Mouse (Mus musculus) CH12.LX (cell line): ENCODE data around the gene Dock10. TPM values are rescaled to one million over a fixed set of nuclear protein-coding genes. Genes with fewer than 3 reads are reported as not detected.

Experiments
- DNase-seq: peaks from one replicate; pipeline ENCODE4 v3.0.0-alpha.2; 2013; ENCODE audit errors: extremely low read depth
- H3K27ac ChIP-seq: 2 replicates; pipeline ENCODE4 v1.5.1; 2012; ENCODE audit warnings: low read depth, mild to moderate bottlenecking, control low read depth, moderate library complexity; ENCODE audit not compliant: insufficient read depth
- H3K27me3 ChIP-seq: replicated peaks from 2 replicates; pipeline ENCODE3; 2012; ENCODE audit warnings: inconsistent platforms
- H3K36me3 ChIP-seq, 2 experiments: replicated peaks in 1 of 2; 2 replicates each; pipeline versions ENCODE3 to v1.6.1; 2012; ENCODE audit warnings: inconsistent platforms in 1 of 2, low read length in 1 of 2, mild to moderate bottlenecking in 1 of 2, mixed read lengths in 1 of 2, moderate library complexity in 1 of 2; ENCODE audit not compliant: control insufficient read depth in 1 of 2, insufficient read depth in 1 of 2
- H3K4me1 ChIP-seq, 2 experiments: 2 replicates each; pipeline ENCODE4 v1.6.1; 2012; ENCODE audit warnings: inconsistent platforms in 1 of 2, moderate library complexity in 1 of 2; ENCODE audit not compliant: insufficient read depth in 2 of 2, control insufficient read depth in 1 of 2
- H3K4me2 ChIP-seq: 2 replicates; pipeline ENCODE4 v1.6.1; 2012; ENCODE audit warnings: low read depth, mild to moderate bottlenecking, control low read depth; ENCODE audit not compliant: poor library complexity, insufficient read depth, severe bottlenecking
- H3K4me3 ChIP-seq, 3 experiments: fragments of 150-350 bp in 1 of 3; sonication (generic) in 1 of 3; replicated peaks in 1 of 3; 2 replicates each; pipeline versions ENCODE3 to v1.5.1; 2011 to 2012; ENCODE audit warnings: low read depth in 2 of 3, low read length in 2 of 3, mild to moderate bottlenecking in 2 of 3, moderate library complexity in 2 of 3, control low read depth in 1 of 3, improper control_type of control experiment in 1 of 3, inconsistent platforms in 1 of 3, mixed read lengths in 1 of 3; ENCODE audit not compliant: poor library complexity in 1 of 3
- H3K79me2 ChIP-seq: replicated peaks from 2 replicates; pipeline ENCODE4 v1.6.1; 2012; ENCODE audit warnings: mild to moderate bottlenecking, moderate library complexity; ENCODE audit not compliant: control insufficient read depth, poor library complexity, insufficient read depth, severe bottlenecking; ENCODE audit errors: extremely low read depth
- H3K9ac ChIP-seq: 2 replicates; pipeline ENCODE4 v1.6.1; 2012; ENCODE audit warnings: low read depth, mild to moderate bottlenecking, control low read depth, moderate library complexity; ENCODE audit not compliant: insufficient read depth
- H3K9me3 ChIP-seq: replicated peaks from 2 replicates; pipeline ENCODE3; 2012; ENCODE audit warnings: low read length, inconsistent platforms, mixed read lengths
- BHLHE40 ChIP-seq: IDR thresholded peaks from 2 replicates; pipeline ENCODE4 v1.6.1; 2011; ENCODE audit warnings: mild to moderate bottlenecking, low read depth, low read length, improper control_type of control experiment
- CHD1 ChIP-seq: IDR thresholded peaks from 2 replicates; pipeline ENCODE4 v1.6.1; 2012; ENCODE audit warnings: low read depth, low read length, improper control_type of control experiment, inconsistent platforms
- CHD2 ChIP-seq: IDR thresholded peaks from 2 replicates; pipeline ENCODE4 v1.6.1; 2011; ENCODE audit warnings: low read length, improper control_type of control experiment
- CTCF ChIP-seq, 2 experiments: IDR thresholded peaks in 1 of 2; conservative IDR thresholded peaks in 1 of 2; 2 replicates each; pipeline ENCODE4 v1.5.1; 2011 to 2012; ENCODE audit warnings: low read depth in 2 of 2, low read length in 2 of 2, improper control_type of control experiment in 1 of 2, inconsistent platforms in 1 of 2, mild to moderate bottlenecking in 1 of 2, moderate library complexity in 1 of 2
- E2F4 ChIP-seq: IDR thresholded peaks from 2 replicates; pipeline ENCODE4 v1.6.1; 2011; ENCODE audit warnings: low read depth, low read length, improper control_type of control experiment; ENCODE audit not compliant: insufficient replicate concordance
- ELF1 ChIP-seq: IDR thresholded peaks from 2 replicates; pipeline ENCODE4 v1.6.1; 2014; ENCODE audit warnings: low read depth, mild to moderate bottlenecking, inconsistent platforms, low read length, improper control_type of control experiment
- EP300 ChIP-seq: IDR thresholded peaks from 2 replicates; pipeline ENCODE4 v1.6.1; 2011; ENCODE audit warnings: low read length, improper control_type of control experiment
- ETS1 ChIP-seq: conservative IDR thresholded peaks from 2 replicates; pipeline ENCODE4 v1.6.1; 2012; ENCODE audit warnings: low read depth, mild to moderate bottlenecking, inconsistent platforms, low read length, improper control_type of control experiment, moderate library complexity
- GABPA ChIP-seq: IDR thresholded peaks from 2 replicates; pipeline ENCODE4 v1.6.1; 2012; ENCODE audit warnings: low read depth, low read length, improper control_type of control experiment, inconsistent platforms; ENCODE audit not compliant: insufficient replicate concordance
- HCFC1 ChIP-seq: IDR thresholded peaks from 2 replicates; pipeline ENCODE4 v1.6.1; 2012; ENCODE audit warnings: low read depth, mild to moderate bottlenecking, inconsistent platforms, low read length, improper control_type of control experiment
- IRF4 ChIP-seq: IDR thresholded peaks from 2 replicates; pipeline ENCODE4 v1.6.1; 2014; ENCODE audit warnings: low read depth, mild to moderate bottlenecking, inconsistent platforms, low read length, improper control_type of control experiment
- JUN ChIP-seq: IDR thresholded peaks from 2 replicates; pipeline ENCODE4 v1.6.1; 2011; ENCODE audit warnings: low read depth, mild to moderate bottlenecking, low read length, improper control_type of control experiment, moderate library complexity; ENCODE audit not compliant: insufficient read depth
- JUND ChIP-seq: conservative IDR thresholded peaks from 2 replicates; pipeline ENCODE4 v1.6.1; 2011; ENCODE audit warnings: low read depth, low read length, improper control_type of control experiment
- KAT2A ChIP-seq: IDR thresholded peaks from 2 replicates; pipeline ENCODE4 v1.6.1; 2012; ENCODE audit warnings: low read length, improper control_type of control experiment, inconsistent platforms; ENCODE audit not compliant: insufficient replicate concordance
- MAFK ChIP-seq: IDR thresholded peaks from 2 replicates; pipeline ENCODE4 v1.6.1; 2011; ENCODE audit warnings: low read length, improper control_type of control experiment; ENCODE audit not compliant: insufficient replicate concordance
- MEF2A ChIP-seq: IDR thresholded peaks from 2 replicates; pipeline ENCODE4 v1.6.1; 2014; ENCODE audit warnings: low read depth, mild to moderate bottlenecking, inconsistent platforms, low read length, improper control_type of control experiment, borderline replicate concordance
- MXI1 ChIP-seq: IDR thresholded peaks from 2 replicates; pipeline ENCODE4 v1.6.1; 2011; ENCODE audit warnings: mild to moderate bottlenecking, low read depth, low read length, improper control_type of control experiment
- NELFE ChIP-seq: IDR thresholded peaks from 2 replicates; pipeline ENCODE4 v1.6.1; 2011; ENCODE audit warnings: low read depth, low read length, improper control_type of control experiment
- NRF1 ChIP-seq: IDR thresholded peaks from 2 replicates; pipeline ENCODE4 v1.6.1; 2014; ENCODE audit warnings: low read depth, mild to moderate bottlenecking, inconsistent platforms, low read length, improper control_type of control experiment, moderate library complexity
- PAX5 ChIP-seq: IDR thresholded peaks from 2 replicates; pipeline ENCODE4 v1.6.1; 2012; ENCODE audit warnings: low read length, inconsistent platforms, mixed read lengths
- POLR2A ChIP-seq: IDR thresholded peaks from 2 replicates; pipeline ENCODE4 v1.6.1; 2011; ENCODE audit warnings: low read depth, mild to moderate bottlenecking, improper control_type of control experiment, low read length
- RCOR1 ChIP-seq: conservative IDR thresholded peaks from 2 replicates; pipeline ENCODE4 v1.6.1; 2012; ENCODE audit warnings: low read depth, mild to moderate bottlenecking, inconsistent platforms, low read length, improper control_type of control experiment
- SIN3A ChIP-seq: IDR thresholded peaks from 2 replicates; pipeline ENCODE4 v1.6.1; 2012; ENCODE audit warnings: low read length, improper control_type of control experiment, inconsistent platforms
- TBP ChIP-seq: conservative IDR thresholded peaks from 2 replicates; pipeline ENCODE4 v1.6.1; 2011; ENCODE audit warnings: low read depth, low read length, improper control_type of control experiment
- UBTF ChIP-seq: IDR thresholded peaks from 2 replicates; pipeline ENCODE4 v1.6.1; 2012; ENCODE audit warnings: low read depth, mild to moderate bottlenecking, inconsistent platforms, low read length, improper control_type of control experiment, moderate library complexity
- USF2 ChIP-seq: conservative IDR thresholded peaks from 2 replicates; pipeline ENCODE4 v1.6.1; 2011; ENCODE audit warnings: low read depth, low read length, improper control_type of control experiment
- ZC3H11A ChIP-seq: IDR thresholded peaks from 2 replicates; pipeline ENCODE4 v1.6.1; 2012; ENCODE audit warnings: low read depth, mild to moderate bottlenecking, inconsistent platforms, low read length, improper control_type of control experiment
- ZKSCAN1 ChIP-seq: IDR thresholded peaks from 2 replicates; pipeline ENCODE4 v1.6.1; 2012; ENCODE audit warnings: low read depth, inconsistent platforms, low read length, improper control_type of control experiment, borderline replicate concordance
- ZMIZ1 ChIP-seq: IDR thresholded peaks from 2 replicates; pipeline ENCODE4 v1.6.1; 2012; ENCODE audit warnings: low read depth, mild to moderate bottlenecking, inconsistent platforms, low read length, improper control_type of control experiment
- ZNF384 ChIP-seq: IDR thresholded peaks from 2 replicates; pipeline ENCODE4 v1.6.1; 2012; ENCODE audit warnings: low read depth, low read length, improper control_type of control experiment, inconsistent platforms
- dilution Hi-C: fragments of 300-500 bp; cut with MboI; formaldehyde crosslinking; loops from 2 replicates; pipeline ENCODE4 v1.14.3; 2020; ENCODE audit warnings: low sequenced_read_pairs; ENCODE audit not compliant: extremely low pct_unique_long_range_greater_than_20kb, extremely low pct_ligation_motif_present
- in situ Hi-C: fragments of 300-500 bp; cut with MboI; formaldehyde crosslinking; loops from 3 replicates; pipeline ENCODE4 v1.14.3; 2019; ENCODE audit warnings: low sequenced_read_pairs, low pct_ligation_motif_present, low pct_unique_long_range_greater_than_20kb, mixed read lengths
- polyA plus RNA-seq: library from polyadenylated mRNA; unstranded; fragments of >175 nt; gene quantifications from 2 replicates; pipeline ENCODE4 v1.2.1, GENCODE M21; 2012; ENCODE audit warnings: low read depth; ENCODE audit not compliant: insufficient read length
- total RNA-seq, 2 experiments: library from RNA; depleted of rRNA; stranded (reverse); fragments of 300-350 nt in 1 of 2; fragments of >200 nt in 1 of 2; gene quantifications; 2 replicates each; pipeline ENCODE4 v1.2.3; 2012 to 2014

Gene Dock10
- total and polyA plus RNA-seq, 3 experiments: 44.7 to 77.2 (median 62.2) TPM

DNA sequence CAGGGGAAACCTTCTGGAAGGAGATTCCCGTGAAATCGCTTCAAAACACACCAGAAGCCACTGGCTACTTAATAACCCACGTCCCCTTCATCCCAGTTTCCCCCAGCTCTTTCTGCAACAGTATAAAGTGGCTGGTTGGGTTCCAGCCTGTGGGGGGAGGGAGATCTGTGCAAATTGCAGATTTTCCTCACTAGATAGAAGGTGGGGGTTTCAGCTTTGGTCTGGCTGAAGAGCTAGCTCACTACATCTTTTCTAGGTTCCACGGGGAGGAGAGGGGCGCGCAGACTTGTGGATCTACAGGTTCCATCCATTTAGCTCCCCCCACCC lies 714 bp downstream of the Dock10 start:
- H3K27ac ChIP-seq: peak overlapping the region; percentile 67; the same call in 1 of the 2 replicates
- H3K27me3 ChIP-seq: no peaks in the 10 kb centered on the region
- H3K9ac ChIP-seq: peak overlapping the region; percentile 79
- DNase-seq: no peak
- peaks cover 41% of the 10 kb centered on the region for H3K79me2 ChIP-seq
- H3K4me1 ChIP-seq: peaks cover 9 to 59% of the 10 kb centered on the region in 2 experiments
- peak overlapping the region; percentile 99 for H3K4me2 ChIP-seq
- TF ChIP-seq SIN3A: peak; percentile 28; the same call in 1 of the 2 replicates
- no peak for TF ChIP-seq ELF1
- TF ChIP-seq CHD2: peak; percentile 13; the same call in 1 of the 2 replicates
- TF ChIP-seq HCFC1: no peak
- no peak for TF ChIP-seq ZKSCAN1
- H3K36me3 ChIP-seq: peaks cover 4 to 20% of the 10 kb centered on the region in 2 experiments
- dilution Hi-C loops (no loop called here), in situ Hi-C loops (no loop called here)
- peak overlapping the region; percentile 72 to 91 (median 84) for H3K4me3 ChIP-seq
- H3K9me3 ChIP-seq: peaks cover 8% of the 10 kb centered on the region

DNA sequence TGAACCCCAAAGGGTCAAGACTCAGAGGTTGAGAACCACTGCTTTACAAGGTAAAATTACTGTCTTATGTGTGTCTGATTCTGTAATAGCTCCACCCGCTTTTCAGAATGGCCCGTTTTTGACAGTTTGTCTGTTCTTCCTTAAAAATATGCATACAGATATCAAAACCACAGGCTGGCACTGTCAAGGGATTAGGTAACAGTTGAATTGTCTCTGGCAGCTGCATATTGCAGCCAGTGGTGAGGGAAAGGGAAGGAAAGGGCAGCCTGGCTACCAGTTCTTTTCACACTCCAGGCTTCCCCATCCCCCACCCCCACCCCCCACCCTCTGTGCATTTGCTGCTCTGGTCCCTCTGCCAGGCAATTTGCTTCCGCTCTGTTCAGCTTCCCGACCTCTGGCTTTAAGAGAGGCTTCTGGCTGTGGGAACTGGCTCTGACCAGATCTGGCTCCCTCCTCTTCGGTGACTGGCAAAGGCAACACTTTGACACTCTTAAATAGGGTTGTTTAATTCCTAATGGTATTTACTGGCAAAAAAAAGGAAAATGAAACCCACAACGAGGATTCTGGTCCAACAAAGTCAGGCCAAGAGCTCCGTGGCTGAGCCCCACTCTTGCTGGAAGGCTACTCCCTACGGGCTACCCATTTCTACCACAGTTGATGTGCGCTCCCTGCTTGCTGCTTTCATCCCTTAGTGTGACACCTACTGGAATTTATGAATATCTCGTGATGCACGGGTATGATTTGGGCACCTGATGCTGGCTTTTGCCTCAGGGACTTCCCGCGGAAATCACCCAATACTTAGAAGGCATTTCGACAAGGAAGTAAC lies 1.3 kb downstream of the Dock10 start:
- peaks cover 4 to 26% of the 10 kb centered on the region in 2 experiments for H3K36me3 ChIP-seq
- H3K27ac ChIP-seq: peak overlapping the region; percentile 67; the same call in 1 of the 2 replicates
- H3K27me3 ChIP-seq: no peaks in the 10 kb centered on the region
- dilution Hi-C loops (no loop called here), in situ Hi-C loops (no loop called here)
- DNase-seq: peak; percentile 86
- peaks cover 10% of the 10 kb centered on the region for H3K9me3 ChIP-seq
- peaks cover 46% of the 10 kb centered on the region for H3K79me2 ChIP-seq
- peak overlapping the region; percentile 99 for H3K4me2 ChIP-seq
- peak overlapping the region; percentile 72 to 91 (median 84) for H3K4me3 ChIP-seq
- peaks cover 9 to 54% of the 10 kb centered on the region in 2 experiments for H3K4me1 ChIP-seq
- peak overlapping the region; percentile 79 for H3K9ac ChIP-seq
- TF ChIP-seq MAFK (no peak), PAX5 (no peak), EP300 (no peak; the same call in 1 of the 2 replicates), UBTF (no peak; the same call in 1 of the 2 replicates), JUN (no peak), ZC3H11A (no peak), ELF1 (0 out of 2 replicates have a peak, but pooled peaks have one; percentile 29), BHLHE40 (peak; percentile 98), E2F4 (no peak), RCOR1 (no peak), ZKSCAN1 (no peak), CTCF (conservative IDR thresholded peaks at IDR 0.05 in 1 of 2, IDR thresholded peaks at IDR 0.05 in 1 of 2; ENCODE audit: low read depth in 2 of 2, low read length in 2 of 2) (peak in 1 of 2 experiments; percentile 61; a peak in 2 of 4 replicates), ETS1 (peak; percentile 91), SIN3A (no peak; the same call in 1 of the 2 replicates), ZNF384 (no peak), KAT2A (no peak), NELFE (no peak), MXI1 (no peak), MEF2A (0 out of 2 replicates have a peak, but pooled peaks have one; percentile 62), POLR2A (peak; percentile 28; the same call in 1 of the 2 replicates), GABPA (no peak), USF2 (no peak), CHD1 (no peak; the same call in 1 of the 2 replicates), ZMIZ1 (no peak), TBP (no peak), IRF4 (peak; percentile 46; the same call in 1 of the 2 replicates), JUND (no peak), NRF1 (no peak)
